Mouse (Mus musculus) granulocyte monocyte progenitor cell, adult 5-6 weeks (primary cell): Measurements from ENCODE around the gene Hpcal4. TPM values are rescaled to one million over a fixed set of nuclear protein-coding genes. Genes with fewer than 3 reads are reported as not detected.

Experiments
- ATAC-seq: replicated peaks from 2 replicates; pipeline ENCODE4 v1.8.0; 2016; ENCODE audit warnings: mild to moderate bottlenecking, moderate TSS enrichment, inconsistent platforms; ENCODE audit not compliant: poor library complexity, severe bottlenecking
- total RNA-seq, 2 experiments: library from RNA; stranded (forward) in 1 of 2; stranded (reverse) in 1 of 2; fragments of 200-712, 200-1000 nt in 1 of 2; fragments of >200 nt in 1 of 2; fragmentation: Nextera tagmentation in 1 of 2; gene quantifications; 2 replicates each; pipeline ENCODE4 v1.2.3; 2014 to 2017

Gene Hpcal4
- total RNA-seq, 2 experiments from 2014 or later: not detected

DNA sequence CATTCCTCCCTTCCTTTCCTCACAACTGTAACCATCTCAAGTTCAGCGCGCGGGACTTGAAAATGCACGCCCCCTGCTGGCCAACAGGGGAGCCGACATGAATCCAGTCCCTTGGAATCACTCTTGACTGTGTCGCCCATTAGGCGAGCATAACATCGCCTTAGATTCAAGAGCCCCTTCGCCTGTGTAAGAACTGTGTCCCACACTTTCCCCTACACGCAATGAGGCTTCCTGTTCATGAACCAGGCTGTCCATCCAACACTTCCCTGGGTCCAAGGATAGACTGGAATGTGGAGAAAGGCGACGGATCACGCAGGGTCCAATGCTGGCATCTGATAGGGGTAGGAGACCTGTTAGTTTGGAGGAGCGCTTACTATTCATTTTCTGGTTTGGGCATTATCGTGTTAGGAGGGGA is 17.8 kb downstream of the Hpcal4 start:
- peak; percentile 82 for ATAC-seq

DNA sequence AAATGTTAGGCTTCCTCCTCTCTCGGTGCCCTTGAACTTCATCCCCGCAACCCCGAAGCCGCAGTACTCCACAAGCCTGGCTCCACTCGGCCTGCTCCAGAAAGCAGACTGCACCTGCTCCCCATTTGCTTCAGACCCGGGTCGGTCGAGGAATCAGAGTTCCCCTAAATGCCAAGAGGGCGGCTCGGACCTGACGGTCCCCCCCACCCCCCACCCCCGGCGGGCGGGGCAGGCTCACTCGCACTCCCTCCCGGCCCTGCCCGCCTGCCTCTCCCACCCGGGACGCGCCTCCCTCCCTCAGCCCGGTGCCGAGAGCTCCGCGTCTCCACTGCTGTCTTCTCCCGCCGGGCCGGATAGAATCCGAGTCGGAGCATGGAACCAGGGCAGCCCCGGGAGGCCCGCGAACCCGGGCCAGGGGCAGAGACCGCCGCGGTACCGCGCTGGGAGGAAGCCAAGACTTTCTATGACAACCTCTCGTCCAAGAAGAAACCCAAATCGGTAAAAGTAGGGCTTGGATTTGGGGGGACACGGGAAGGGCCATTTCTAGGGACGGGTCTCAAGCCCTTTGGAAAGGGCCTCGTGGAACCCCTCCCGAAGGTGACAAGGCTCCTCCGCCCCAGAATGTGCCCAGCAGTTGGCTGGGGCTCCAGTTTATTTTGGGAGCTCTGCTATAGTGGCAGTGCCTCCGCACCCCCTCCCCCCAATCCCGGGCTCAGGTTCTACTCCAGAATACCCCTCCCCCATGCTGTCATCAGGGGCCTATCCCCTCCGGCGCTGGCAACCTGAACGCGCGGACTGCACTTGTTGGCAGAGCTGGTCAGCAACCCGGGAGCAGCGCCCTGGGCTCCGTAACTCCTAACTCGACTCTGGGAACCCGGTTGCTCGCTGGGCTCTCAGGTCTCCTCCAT is 18.4 kb downstream of the Hpcal4 start, which contains the start of gene Nt5c1a:
TSS of gene Nt5c1a (plus strand) at position 319 of the 908 bp plus-strand sequence.
- ATAC-seq: peak; percentile 45

DNA sequence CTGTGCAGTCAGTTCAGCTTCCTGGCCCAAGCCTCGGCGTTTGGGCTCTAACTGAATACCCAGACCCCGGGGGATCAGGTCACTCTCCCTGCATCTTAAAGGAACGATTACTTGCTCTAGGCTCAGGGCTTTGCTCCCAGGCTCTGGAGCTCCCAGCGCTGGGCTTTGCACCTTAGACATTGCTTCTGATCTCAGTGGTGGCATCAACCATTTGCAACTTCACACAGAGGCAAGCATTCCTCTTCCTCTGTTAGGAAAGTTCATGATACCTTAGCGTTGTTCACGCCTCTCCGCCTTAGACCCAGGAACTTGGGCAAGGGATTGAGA is 19.0 kb downstream of the Hpcal4 start:
- no peak for ATAC-seq

DNA sequence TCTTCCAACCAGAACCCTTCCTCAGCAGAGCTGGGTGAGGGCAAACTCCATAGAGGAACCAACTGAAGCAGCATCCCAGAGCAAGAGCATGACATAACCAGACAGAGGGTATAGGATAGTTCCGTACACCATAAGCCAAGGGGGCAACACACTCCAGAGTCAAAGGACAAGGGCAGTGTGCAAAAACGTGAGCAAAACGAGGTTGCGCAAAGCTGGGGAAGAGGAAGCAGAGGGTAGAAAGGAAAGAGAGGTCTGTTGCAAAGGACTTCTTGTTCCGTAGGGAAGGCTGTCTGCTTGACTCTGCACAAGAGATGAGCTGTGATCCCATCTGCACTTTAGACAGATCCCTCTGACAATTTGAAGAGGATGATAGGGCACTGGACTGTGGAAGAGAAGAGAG is 24.3 kb downstream of the Hpcal4 start:
- ATAC-seq: peak; percentile 96

DNA sequence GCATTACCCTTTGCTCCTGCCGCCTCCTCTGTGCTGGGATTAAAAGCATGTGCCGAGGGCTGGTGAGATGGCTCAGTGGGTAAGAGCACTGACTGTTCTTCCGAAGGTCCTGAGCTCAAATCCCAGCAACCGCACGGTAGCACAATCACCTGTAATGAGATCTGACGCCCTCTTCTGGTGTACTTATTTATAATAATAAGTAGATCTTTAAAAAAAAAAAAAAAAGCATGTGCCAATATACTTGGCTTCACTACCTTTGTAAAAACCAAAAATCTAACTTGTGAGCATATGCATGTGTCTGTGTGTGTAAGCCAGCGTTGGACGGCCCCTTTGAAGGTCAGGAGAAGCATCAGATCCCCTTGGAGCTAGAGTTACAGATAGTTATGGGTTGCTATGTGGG is 28.0 kb downstream of the Hpcal4 start:
- ATAC-seq: no peak

DNA sequence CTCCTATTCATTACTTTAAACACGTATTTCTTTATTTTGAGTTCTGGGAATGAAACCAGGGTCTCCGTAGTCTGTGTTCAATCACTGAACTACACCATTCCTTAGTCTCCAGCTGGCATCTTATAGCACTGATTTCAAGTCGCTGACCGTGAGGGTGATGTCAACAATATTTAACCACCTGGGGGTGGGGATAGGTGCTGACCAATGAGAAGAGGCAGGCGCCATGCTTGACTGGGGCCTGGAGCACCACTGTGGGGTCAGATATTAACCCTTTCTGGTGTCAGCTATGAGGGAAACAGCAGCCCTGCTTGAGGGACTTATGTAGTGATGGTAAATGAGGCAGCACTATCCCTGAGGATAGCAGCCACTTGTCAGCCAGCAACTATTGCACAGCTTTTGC is 28.4 kb downstream of the Hpcal4 start:
- ATAC-seq: no peak

DNA sequence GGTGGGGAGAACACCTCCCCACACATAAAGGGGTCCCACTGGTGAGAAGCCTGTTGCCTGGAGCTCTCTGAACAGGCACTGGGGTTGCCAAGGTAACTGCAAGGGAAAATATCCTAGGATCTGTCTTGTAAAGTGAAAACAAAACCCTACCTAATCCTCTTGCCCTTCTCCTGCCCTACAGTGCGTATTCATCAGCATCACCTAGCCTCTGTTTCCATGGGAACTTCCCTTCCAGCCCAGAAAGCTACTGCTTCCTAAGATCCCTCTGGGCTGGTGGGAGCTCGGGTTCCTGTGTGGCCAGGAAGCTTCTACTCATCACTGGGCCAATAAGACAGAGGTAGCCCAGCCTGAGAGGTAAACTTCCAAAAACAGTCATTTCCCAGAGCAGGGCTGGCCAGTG is 29.3 kb downstream of the Hpcal4 start:
- ATAC-seq: no peak

DNA sequence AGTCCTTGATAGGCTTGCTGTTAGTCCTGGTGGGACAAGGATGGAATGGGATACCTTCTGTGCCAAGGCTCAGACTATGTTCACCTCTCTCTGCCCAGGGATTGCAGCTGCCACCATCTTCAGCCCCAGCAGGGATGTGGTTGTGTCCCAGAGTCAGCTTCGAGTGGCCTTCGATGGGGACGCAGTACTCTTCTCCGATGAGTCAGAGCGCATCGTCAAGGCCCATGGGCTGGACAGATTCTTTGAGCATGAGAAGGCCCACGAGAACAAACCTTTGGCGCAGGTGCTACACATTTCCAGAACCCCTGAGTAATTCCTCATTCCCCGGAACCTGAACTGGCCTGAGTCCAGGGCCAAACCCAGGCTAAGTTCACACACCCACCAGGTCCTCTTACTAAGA is 30.9 kb downstream of the Hpcal4 start:
- no peak for ATAC-seq

DNA sequence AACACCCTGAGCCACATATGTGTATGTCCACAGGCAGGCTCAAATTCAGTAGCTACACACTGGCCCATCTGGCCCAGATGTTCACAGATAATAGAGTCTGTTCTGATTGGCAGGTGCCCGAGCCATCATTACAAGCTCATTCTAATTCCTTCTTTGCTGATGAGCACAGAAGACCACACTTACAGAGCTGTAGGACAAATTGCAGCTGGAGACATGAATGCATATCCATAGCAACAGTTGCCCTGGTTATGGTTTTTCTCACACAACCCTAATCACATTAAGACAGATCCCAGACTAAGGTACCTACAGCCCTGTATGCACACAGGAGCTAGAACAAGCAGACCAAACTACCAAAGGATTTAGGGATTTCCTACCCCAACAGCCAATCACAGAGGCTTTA is 32.3 kb downstream of the Hpcal4 start:
- no peak for ATAC-seq

DNA sequence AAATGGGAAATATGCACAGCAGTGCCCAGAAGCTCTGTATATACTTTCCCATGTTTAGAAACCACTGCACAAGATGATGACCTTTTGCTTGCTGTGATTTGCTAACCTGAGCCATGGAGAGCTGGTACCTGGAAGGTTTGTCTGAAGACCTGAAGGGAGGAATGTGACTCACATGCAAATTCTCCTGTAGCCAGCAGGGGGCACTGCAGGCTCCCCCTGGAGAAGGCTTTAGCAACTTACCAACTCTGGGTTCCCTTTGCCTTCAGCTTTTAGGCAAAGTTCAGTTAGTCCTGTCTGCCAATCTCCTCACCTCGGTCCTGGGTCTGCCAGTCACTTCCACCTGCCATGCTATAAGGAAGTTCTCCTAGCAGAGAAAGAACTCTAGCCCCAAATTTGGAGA is 33.8 kb downstream of the Hpcal4 start:
- ATAC-seq: peak; percentile 56

DNA sequence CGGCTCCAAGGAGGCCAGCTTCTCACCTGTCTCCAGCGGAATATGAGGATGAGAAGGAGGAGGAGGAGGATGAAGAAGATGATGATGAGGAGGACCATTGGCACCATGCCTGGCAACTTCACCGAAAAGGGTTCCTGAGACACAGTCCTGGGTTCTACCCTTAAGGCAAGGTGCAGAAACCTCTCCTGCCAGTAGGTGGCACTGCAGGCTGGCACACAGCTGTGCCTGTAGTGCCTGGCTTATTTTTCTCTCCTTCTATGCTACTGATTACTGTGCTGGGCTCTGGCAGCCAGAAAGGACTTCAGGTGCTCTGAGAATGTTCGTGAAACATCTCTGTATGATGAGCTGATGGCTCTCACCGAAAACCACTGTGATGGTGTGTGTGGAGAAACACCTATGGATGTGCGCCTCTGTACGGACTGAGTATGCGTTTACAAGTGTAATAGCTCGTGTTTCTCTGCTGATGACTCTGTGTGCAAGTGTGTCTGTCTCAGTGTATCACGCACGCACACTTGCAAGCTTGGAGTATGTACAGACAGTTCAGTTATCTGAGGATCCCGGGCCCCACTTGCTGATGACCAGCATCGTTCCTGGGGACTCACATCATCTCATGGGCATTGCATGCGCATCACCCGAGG is 36.8 kb downstream of the Hpcal4 start:
- ATAC-seq: peak; percentile 61

DNA sequence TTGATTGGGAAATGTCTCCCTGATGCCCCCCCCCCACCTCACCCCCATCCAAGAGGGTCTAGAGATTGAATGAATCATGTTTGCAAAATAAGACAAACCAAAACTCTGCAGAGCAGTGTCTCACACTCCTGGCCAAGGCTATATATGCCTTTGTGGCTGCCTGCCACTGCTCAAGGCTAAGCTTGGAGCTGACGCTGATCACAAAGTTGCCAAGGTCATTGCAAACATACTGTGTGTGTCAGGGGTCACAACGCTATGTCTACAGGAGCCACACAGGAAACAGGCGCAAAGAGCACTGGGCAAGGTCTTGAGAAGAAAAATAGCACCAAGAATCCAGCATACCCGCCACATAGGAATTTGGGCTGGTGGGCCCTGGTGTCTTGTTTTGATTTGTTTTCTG is 37.6 kb downstream of the Hpcal4 start:
- ATAC-seq: no peak

DNA sequence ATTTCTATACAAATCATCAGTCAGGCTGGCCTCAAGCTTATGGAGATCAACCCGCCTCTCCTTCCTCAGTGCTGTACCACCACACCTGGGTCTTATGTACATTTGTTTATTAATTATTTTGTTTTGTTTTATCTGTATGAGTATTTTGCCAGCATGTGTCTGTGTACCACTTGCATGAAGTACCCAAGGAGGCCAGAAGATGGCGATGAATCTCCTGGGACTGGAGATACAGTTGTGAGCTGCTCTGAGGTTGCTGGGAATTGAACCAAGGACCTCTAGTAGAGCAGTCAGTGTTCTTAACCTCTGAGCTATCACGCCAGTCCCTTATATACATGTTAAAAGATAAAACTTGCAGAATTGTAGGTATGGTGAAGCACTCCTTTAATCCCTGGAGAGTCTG is 40.3 kb downstream of the Hpcal4 start:
- peak; percentile 58 for ATAC-seq

DNA sequence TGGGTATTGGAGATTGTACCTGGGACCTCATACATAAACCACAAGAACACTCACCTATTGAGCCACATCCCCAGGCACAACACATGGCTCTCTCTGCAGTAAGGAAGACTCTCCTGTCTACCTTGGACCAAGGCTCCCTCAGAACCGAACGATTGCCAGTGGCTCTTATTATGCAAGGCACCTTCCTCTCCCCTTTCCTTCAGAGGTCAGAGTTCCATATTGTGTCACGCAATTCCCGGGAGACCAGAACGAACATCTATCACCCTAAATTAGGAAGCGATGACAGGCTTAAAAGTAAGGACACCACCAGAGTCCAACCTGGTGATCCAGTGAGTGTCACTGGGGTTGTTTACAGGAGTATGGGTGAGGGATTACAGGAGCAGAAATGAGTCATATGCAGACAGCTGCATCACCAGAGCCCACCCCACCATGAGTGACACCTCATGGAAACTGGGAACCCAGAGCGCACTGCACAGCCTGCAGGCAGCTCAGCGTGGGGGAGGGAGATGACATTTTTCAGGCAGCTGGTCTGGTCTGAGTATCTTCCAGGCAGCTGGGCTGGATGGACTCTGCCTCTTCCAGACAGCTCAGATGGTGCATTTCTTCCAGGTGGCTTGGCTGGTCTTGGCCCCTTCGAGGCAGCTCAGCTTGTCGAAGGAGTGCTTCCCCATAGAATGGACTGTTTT is 42.8 kb downstream of the Hpcal4 start:
- no peak for ATAC-seq

DNA sequence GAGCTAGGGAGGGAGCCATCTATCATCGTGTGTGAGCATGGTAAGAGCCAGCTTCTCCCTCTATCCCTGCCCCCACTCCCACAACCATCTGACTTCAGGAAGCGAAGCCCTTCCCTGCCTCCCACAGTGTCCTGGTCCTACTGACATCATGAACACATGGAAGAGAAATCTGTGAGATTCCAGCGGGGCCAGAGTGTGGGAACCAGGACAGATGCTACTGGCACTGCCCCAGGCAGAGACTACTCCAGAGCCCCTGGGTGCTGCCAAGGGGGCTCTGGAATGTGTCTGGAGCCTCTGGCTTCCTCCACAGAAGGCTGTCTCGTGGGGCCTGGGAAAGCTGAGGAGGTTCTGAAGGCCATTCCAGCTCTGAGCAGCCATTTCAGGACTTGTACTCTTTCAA is 44.7 kb downstream of the Hpcal4 start:
- ATAC-seq: no peak

DNA sequence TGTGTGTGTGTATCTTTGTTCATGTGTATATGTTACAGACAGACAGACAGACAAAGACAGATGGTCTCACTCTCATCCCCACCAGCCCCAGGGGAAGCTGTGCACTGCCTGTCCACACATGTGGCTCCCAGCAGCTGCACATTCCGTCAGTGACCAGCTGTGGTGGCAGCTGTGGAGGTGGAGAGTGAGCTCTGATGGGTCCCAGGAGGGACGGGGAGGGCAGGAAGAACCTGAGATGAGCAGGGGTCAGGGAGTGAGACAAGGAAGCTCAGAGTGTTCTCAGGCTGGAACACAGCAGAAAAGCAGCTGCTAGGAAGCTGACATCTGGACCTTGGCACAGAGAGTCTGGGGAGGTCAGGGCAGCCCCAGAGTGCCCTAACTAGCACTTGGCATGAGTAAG is 45.2 kb downstream of the Hpcal4 start:
- no peak for ATAC-seq

DNA sequence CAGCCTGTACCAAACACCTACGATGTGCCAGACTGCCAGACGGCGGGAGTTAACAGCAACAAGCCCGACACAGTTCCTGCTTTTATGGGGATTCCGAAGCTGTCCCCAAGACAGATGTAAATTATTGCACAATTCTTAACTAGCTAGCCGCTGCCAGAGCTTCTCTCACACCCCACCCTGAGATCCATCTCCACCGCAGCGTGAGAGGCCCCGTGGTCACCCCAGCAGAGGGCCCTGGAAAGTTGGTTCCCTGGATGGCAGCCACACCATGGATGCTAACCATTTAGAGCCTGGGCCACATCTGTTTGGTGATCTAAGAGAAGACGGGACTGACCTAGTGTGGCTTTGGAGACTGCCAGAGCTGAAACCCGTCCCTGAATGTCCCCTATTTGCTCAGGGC is 46.1 kb downstream of the Hpcal4 start:
- peak; percentile 23 for ATAC-seq

DNA sequence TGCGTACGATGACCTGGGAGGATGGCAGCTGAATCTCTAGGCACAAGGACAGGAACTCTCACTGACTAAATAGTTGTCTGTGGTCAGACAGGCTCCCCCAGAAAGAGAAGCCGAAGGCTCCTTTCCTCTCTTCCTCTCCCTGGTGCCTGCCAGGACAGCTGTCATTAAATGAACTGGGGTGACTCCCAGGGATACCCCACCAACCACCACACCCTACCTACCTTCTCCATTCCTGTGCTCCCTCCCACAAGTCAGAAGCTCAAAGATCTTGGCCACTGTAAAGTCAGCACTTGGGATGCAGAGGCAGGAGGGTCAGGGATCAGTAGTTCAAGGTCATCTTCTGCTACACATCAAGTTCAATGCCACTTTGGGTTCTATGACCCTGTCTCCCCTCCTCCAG is 49.8 kb downstream of the Hpcal4 start:
- ATAC-seq: no peak

DNA sequence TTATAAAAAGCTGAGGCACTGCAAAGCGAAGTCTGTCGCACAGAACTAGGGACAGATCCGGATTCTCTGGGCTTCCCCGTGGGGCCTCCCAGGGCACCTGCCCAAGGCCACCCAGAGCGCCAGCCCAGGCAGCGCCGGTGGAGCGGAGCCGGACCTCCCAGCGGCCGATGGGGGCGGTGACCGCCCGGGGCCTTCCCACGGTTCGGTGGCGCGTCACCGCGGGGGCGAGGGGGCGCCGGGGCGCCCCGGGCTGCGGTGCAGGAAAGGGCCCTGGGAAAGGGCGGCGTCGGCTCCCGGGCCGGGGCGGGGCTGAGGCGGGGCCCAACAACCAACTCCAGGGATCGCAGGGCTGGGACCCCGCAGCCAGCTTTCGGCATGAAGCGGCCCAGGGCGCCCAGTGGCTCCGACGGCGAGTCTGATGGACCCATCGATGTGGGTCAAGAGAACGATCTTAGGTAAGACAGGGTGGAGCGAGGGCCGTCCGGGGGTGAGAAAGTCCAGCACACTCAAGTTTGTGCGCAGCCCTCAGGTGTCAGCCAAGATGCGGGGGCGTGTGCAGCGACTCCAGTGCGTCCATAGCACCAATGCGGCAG is 50.6 kb downstream of the Hpcal4 start, which contains the start of gene Heyl:
TSS of gene Heyl (plus strand) at position 65 of the 593 bp plus-strand sequence.
- ATAC-seq: peak; percentile 62

DNA sequence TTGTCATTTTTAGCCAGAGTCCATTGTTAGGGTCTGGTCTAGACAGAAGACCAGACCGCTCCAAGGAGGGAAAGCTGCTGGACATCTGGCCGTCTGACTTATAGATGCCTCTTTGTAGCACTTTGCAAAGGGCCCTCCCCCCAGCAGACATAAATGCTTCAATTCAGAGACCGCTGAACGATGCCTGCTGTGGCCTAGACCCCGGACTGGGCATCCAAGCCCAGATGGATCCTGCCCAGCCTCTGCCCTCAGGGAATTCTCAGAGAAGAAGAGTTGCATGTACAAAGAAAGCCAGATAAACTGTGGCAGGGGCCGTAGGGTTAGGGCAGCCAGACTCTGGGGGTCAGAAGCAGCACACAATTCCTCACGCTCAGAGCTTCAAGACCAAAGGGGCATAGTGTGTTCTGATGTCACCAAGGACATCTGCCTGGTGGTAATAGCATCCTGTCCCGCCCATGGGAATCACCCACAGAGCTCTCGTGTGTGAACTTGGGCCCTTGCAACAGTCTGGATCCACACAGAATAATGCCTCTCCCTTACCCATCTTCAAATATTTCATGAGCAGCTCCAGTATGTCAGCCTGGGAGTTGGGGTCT is 52.9 kb downstream of the Hpcal4 start:
- no peak for ATAC-seq
